Mouse (Mus musculus): ENCODE measurements around the gene Akna.
A peak's percentile ranks its signal among the peaks of the same experiment; 100 is the strongest.

The Akna gene

GRCm38 (mm10) chr4:63409908-63410582 is 6.9 kb upstream of the Akna start:
- peak in 1 of 2 experiments; percentile 58 for DNase-seq (ENCODE audit: low spot score in 2 of 2)

- DNase-seq (ENCODE audit: low spot score in 2 of 2) = no peak
These were observed 6.3 kb upstream of the Akna start for GRCm38 (mm10) chr4:63409317-63409907.

DNA sequence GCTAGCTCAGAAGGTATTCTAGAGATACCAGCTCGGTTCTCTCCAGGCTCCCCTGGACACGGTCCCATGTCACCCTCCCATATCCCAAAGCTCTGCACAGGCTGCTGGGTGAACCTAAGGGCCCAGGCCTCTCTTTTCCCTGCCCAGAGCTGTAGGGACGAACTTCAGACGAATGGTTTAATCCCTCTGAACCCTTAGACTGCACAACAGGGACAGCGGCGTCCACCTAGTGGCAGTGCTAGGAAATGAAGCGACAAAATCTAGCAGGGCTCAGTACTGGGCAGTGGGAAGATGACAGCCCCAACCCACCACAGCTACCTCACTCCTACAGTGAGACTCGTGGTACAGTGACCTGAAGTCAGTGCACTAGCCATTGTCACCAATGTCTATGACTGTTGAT is 5.5 kb upstream of the Akna start:
- peak; percentile 55 to 75 for DNase-seq (ENCODE audit: low spot score in 2 of 2)

DNA sequence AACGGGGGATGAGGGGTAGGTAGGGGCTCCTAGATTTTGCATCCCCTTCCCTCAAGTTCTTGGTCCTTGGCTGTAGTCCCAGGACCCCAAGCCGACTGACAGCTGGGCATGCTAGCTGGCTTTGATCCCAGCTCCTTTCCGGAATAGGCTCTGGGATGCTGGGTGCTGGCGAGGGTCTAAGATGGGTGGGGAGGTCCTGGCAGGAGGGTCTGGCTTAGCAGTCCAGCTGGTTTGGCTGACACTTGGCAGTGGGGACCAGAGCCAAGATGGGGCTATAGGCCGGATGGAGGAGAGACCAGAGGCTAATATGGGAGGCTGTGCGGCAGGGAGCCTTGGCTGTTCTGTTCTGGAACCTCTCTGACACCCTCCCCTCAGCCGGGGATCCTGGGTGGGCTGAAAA is 5.1 kb upstream of the Akna start:
- no peak for DNase-seq (ENCODE audit: low spot score in 2 of 2)

DNA sequence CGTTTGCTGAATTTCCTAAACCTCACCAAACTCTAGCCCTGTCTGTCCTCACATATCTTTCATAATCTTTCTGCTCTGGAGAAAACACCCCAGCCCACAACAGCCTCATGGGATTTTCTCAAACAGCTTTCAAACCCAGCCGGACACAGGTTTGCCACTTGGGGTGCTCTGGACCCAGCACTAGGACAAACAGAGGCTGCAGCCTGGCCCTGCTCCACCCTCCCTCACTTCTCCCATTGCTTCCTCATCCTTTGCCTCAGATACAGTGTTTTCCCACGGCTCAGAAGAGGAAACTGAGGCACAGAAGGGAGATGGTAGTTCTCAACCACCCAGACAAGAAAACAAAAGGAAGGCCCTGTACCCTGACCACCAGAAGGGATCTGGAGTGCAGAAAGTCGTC is 2.5 kb upstream of the Akna start:
- no peak for DNase-seq (ENCODE audit: low spot score in 2 of 2)

- peak; percentile 48 to 60 for DNase-seq (ENCODE audit: low spot score in 2 of 2)
These were observed 1.9 kb upstream of the Akna start for GRCm38 (mm10) chr4:63405051-63405450.

DNA sequence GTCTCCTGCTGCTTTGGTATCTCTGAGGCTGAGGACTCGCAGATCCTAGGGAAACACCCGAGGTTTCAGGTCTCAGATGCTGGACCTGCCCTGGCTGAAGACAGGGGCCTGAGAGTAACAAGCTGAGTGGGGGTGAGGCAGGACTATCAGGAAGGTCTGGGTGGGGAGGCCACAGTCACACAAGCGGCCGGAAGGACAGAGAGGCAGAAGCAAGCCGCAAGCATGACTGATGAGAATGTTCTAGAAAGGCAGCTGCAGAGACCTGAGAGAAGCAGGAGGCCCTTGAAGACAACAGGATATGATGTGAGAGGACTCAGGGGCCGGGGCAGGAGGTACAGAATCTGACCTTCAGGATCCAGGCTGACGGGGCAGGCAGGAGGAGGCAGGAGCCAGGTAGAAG is 1.1 kb upstream of the Akna start:
- DNase-seq (ENCODE audit: low spot score in 2 of 2) = peak in 1 of 2 experiments; percentile 52

- no peak for DNase-seq (ENCODE audit: low spot score in 2 of 2)
These were observed 596 bp downstream of the Akna start for GRCm38 (mm10) chr4:63402558-63402957.

DNA sequence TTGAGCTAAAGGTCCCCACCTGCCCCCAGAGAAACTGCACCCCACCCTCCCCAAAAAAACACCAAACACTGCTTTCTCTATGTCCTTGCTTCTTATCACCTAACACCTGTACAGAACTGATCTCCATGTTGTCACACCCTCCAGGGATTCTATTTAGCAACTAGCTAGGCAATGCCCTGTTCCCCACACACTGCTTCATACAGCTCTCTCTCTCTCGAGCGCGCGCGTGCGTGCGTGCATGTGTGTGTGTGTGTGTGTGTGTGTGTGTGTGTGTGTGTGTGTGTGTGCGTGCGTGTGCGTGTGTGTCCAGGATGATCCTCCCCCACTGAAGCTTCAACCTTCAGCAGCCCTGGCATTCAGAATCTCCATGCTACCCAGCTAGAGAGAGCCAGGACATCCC is 1.1 kb downstream of the Akna start:
- no peak for DNase-seq (ENCODE audit: low spot score in 2 of 2)

- no peak for DNase-seq (ENCODE audit: low spot score in 2 of 2)
These were observed 1.5 kb downstream of the Akna start for GRCm38 (mm10) chr4:63401620-63402019.

GRCm38 (mm10) chr4:63400541-63401306 is 2.4 kb downstream of the Akna start:
- DNase-seq (ENCODE audit: low spot score in 2 of 2) = no peak

GRCm38 (mm10) chr4:63399691-63400270 is 3.4 kb downstream of the Akna start:
- DNase-seq (ENCODE audit: low spot score in 2 of 2) = no peak

- DNase-seq (ENCODE audit: low spot score in 2 of 2) = peak in 1 of 2 experiments; percentile 54
These were observed 4.1 kb downstream of the Akna start for GRCm38 (mm10) chr4:63398854-63399609.

- no peak for DNase-seq (ENCODE audit: low spot score in 2 of 2)
These were observed 5.1 kb downstream of the Akna start for GRCm38 (mm10) chr4:63397981-63398537.

DNA sequence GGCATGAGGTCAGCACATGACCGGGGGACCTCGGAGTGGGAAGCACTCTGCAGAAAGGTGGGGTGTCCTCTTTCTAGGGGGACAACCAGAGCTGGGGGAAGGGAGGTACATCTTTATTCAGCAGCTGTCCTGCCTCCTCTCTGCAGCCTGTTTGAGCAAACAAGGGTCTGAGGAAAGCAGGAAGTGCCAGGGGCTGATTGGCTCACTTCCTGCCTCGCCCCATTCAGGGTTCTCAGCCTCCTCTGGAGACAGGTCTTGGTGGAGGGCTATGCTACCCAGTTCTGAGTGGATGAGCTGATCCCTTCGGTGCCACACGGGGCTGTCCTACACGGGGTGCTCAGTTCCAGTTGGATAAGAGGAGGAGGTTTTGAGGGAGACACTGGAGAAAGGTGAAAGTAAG is 11.8 kb downstream of the Akna start:
- DNase-seq (ENCODE audit: low spot score in 2 of 2) = no peak

DNA sequence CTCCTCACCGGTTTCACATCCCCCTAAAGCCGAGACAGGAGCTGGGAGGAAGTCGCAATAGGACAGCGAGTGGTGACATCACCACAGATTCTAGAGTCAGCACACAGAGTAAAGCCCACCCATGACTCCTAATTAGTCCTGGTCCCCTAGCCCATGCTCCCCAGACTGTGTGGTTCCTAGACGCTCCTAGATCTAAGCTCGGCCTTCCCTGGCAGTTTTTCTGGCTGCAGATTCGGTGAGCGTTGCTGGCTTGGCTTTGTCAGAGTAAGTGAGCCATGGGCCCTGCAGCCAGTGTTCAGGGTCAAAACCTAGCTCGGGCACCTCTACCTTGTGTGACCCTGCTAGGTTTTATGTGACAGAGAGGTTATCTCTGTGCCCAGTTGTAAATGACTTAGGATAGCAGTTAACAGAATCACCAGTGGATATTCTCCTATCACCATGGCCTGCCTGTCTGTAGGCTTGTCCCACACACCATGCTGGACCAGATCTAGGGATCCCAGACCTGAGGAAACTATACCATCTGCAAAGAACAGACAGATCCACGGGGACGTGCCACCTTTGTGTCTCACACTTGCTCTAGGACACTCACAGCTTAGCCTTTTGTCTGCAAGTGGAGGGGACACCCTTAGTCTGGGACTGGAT is 13.1 kb downstream of the Akna start:
- no peak for DNase-seq (ENCODE audit: low spot score in 2 of 2)

- DNase-seq (ENCODE audit: low spot score in 2 of 2) = no peak
These were observed 13.8 kb downstream of the Akna start for GRCm38 (mm10) chr4:63389121-63389886.

DNA sequence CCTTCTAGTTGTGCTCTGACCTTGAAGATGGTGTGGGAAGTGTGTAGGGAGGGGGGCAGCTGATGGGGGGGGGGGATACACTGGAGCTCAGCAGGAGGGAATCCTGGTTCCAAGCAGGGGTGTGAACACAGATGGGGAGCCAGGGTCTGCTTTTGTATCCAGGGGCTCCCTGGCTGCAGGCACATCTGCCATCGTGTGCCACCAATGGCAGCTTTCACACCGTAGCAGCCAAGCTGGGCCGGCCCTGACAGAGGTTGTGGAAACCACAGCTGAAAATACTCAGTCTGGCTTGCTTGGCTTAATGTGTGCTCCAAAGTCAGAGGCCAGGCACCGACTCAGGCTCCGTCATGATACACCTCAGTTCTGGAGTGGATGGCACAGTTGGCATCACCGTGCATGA is 15.1 kb downstream of the Akna start:
- no peak for DNase-seq (ENCODE audit: low spot score in 2 of 2)

DNA sequence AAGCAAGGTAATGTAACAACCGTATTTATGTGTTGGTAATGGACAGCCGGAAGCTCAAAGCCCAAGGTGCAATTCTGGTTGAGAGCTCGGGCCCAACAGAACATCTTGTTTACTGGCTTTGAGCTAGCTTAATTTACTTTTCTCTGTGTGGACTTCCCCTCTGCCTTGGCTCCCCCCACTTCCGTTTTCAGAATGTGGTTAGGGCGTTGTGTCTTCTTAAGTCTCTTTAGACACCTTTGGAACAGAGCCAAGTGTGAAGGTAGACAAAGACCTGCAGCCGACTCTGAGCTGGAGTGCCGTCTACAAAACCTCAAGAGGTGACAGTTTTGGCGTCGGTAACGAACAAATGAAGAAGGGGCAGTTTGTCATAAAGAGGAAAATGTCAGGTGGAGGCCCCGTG is 17.4 kb downstream of the Akna start:
- peak in 1 of 2 experiments; percentile 55 for DNase-seq (ENCODE audit: low spot score in 2 of 2)

DNA sequence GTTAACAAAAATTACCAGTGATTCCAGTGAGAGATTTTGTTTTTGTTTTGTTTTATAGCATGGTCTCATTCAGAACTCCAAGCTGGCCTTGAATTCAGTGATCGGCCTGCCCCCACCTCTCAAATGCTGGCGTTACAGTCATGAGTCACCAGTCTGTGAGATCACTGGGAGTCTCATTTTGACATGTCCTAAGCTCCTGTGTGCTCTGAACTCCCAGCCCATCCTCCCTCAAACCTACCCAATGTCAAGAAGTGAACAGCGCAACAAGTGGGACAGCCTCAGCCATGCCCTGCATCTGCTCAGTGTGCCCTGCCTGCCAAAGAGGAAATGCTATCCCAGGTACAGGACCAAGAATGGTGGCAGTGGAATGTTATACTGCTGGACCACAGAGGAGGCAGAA is 17.9 kb downstream of the Akna start:
- DNase-seq (ENCODE audit: low spot score in 2 of 2) = no peak
